Mouse (Mus musculus): ENCODE measurements around the gene Cc2d1b. TPM values are rescaled to one million over a fixed set of nuclear protein-coding genes. Genes with fewer than 3 reads are reported as not detected.

The Cc2d1b gene
- polyA plus RNA-seq, 1 experiment from 2014 or later: 22.5 TPM

Other genes with a start within 250 kb of the Cc2d1b start
- gene Shisal2a, start 236.6 kb upstream of the Cc2d1b start, polyA plus RNA-seq (2016; fragmentation: Nextera tagmentation; extraction: Ambion mirVana): 3.2 and 3.5 TPM in 2 replicates
- 45.2 and 47.4 TPM in 2 replicates for gene Gpx7, start 213.0 kb upstream of the Cc2d1b start, polyA plus RNA-seq (2016; fragmentation: Nextera tagmentation; extraction: Ambion mirVana)
- 85.1 TPM in 2 replicates for gene Tut4, start 160.5 kb upstream of the Cc2d1b start, polyA plus RNA-seq (2016; fragmentation: Nextera tagmentation; extraction: Ambion mirVana)
- 91.9 and 99.4 TPM in 2 replicates for gene Prpf38a, start 40.6 kb upstream of the Cc2d1b start, polyA plus RNA-seq (2016; fragmentation: Nextera tagmentation; extraction: Ambion mirVana)
- 7.6 and 8.9 TPM in 2 replicates for gene Orc1, start 40.5 kb upstream of the Cc2d1b start, polyA plus RNA-seq (2016; fragmentation: Nextera tagmentation; extraction: Ambion mirVana)
- 1.8 and 2.7 TPM in 2 replicates for gene 3110021N24Rik, start 99.7 kb downstream of the Cc2d1b start, polyA plus RNA-seq (2016; fragmentation: Nextera tagmentation; extraction: Ambion mirVana)
- gene Zfyve9, start 160.9 kb downstream of the Cc2d1b start, polyA plus RNA-seq (2016; fragmentation: Nextera tagmentation; extraction: Ambion mirVana): 5.2 and 6.7 TPM in 2 replicates
- gene Btf3l4, start 213.7 kb downstream of the Cc2d1b start, polyA plus RNA-seq (2016; fragmentation: Nextera tagmentation; extraction: Ambion mirVana): 219 and 237 TPM in 2 replicates
- gene Txndc12, start 214.7 kb downstream of the Cc2d1b start, polyA plus RNA-seq (2016; fragmentation: Nextera tagmentation; extraction: Ambion mirVana): 93.5 and 96.7 TPM in 2 replicates
- gene Kti12, start 227.8 kb downstream of the Cc2d1b start, polyA plus RNA-seq (2016; fragmentation: Nextera tagmentation; extraction: Ambion mirVana): 38.6 and 40.5 TPM in 2 replicates
- gene A730015C16Rik, start 228.7 kb downstream of the Cc2d1b start, polyA plus RNA-seq (2016; fragmentation: Nextera tagmentation; extraction: Ambion mirVana): 2.0 and 2.2 TPM in 2 replicates